In genomic region chr17:5563108-5563507, GRCm38 (mm10) we compare ENCODE assay signal across 13 mouse cellular contexts.
"Had no signal": no experiment of that assay in that cellular context is flagged by ENCODE, and none has a peak within 500 bp of the region (broad histone marks: within the 10 kb centered on the region; RNA-seq: fewer than 3 reads in every experiment).

No protein-coding gene starts in this region.

- H3K4me3 ChIP-seq: limb, embryonic 12.5 days; liver, embryonic 13.5 days; midbrain, embryonic 13.5 days; stomach, embryonic 15.5 days had no signal

- ATAC-seq: liver, postnatal 0 days; midbrain, embryonic 13.5 days had no signal

- H3K36me3 ChIP-seq: limb, embryonic 12.5 days; midbrain, embryonic 13.5 days; stomach, embryonic 15.5 days had no signal

- H3K27me3 ChIP-seq: limb, embryonic 12.5 days; liver, embryonic 13.5 days; midbrain, embryonic 13.5 days; stomach, embryonic 15.5 days had no signal

- H3K9ac ChIP-seq: limb, embryonic 12.5 days; liver, embryonic 13.5 days; liver, postnatal 0 days; midbrain, embryonic 13.5 days; stomach, embryonic 15.5 days had no signal

- H3K4me1 ChIP-seq: limb, embryonic 12.5 days; midbrain, embryonic 13.5 days had no signal

- H3K27ac ChIP-seq: limb, embryonic 12.5 days; liver, embryonic 13.5 days; midbrain, embryonic 13.5 days; stomach, embryonic 15.5 days had no signal

- H3K9me3 ChIP-seq: limb, embryonic 12.5 days; liver, embryonic 13.5 days; stomach, embryonic 15.5 days had no signal

- DNase-seq: kidney, postnatal 14 days; layer of hippocampus, adult 9-11 months; layer of hippocampus, postnatal 36 days; liver; liver, embryonic 13.5 days; liver, postnatal 0 days; lung, postnatal 36 days; right cerebral cortex, postnatal 14 days; thymus, adult 2 months; thymus, postnatal 36 days had no signal

- H3K4me2 ChIP-seq: limb, embryonic 12.5 days; liver, embryonic 13.5 days; midbrain, embryonic 13.5 days; stomach, embryonic 15.5 days had no signal
